Mouse (Mus musculus) heart, postnatal 14 days (tissue): ENCODE measurements around the gene Atoh8. TPM values are rescaled to one million over a fixed set of nuclear protein-coding genes. Genes with fewer than 3 reads are reported as not detected.
A peak's percentile ranks its signal among the peaks of the same experiment; 100 is the strongest.

Experiments
- DNase-seq, 2 experiments: peaks; one replicate each; pipeline ENCODE4 v3.0.0; 2021 to 2022
- intact Hi-C: fragments of 180-260 bp; cut with DNase I; formaldehyde crosslinking; loops from one replicate; pipeline ENCODE4 v1.15.1; 2025
- long read RNA-seq, 2 experiments: library from polyadenylated mRNA; stranded (forward); transcript quantifications; one replicate each; pipeline ENCODE4 v2.0.0; 2021
- total RNA-seq, 2 experiments: library from RNA; stranded (reverse); gene quantifications; 2 replicates each; pipeline ENCODE4 v1.2.3; 2021

The Atoh8 gene
- 10 to 100 TPM; 10.1 to 11.3 TPM for total RNA-seq
- long read RNA-seq, experiment 1, transcript Atoh8-201 (3 exons, 2,355 nt), result major isoform, 14 of 17 reads
- long read RNA-seq, experiment 1, partial matches to known transcripts, result 1 of 17 reads
- long read RNA-seq, experiment 1, other reads (novel, unspliced or antisense), result 2 of 17 reads
- long read RNA-seq, experiment 2, transcript Atoh8-201 (3 exons, 2,355 nt), result major isoform, 16 of 18 reads
- long read RNA-seq, experiment 2, partial matches to known transcripts, result 0 of 18 reads
- long read RNA-seq, experiment 2, other reads (novel, unspliced or antisense), result 2 of 18 reads

DNA sequence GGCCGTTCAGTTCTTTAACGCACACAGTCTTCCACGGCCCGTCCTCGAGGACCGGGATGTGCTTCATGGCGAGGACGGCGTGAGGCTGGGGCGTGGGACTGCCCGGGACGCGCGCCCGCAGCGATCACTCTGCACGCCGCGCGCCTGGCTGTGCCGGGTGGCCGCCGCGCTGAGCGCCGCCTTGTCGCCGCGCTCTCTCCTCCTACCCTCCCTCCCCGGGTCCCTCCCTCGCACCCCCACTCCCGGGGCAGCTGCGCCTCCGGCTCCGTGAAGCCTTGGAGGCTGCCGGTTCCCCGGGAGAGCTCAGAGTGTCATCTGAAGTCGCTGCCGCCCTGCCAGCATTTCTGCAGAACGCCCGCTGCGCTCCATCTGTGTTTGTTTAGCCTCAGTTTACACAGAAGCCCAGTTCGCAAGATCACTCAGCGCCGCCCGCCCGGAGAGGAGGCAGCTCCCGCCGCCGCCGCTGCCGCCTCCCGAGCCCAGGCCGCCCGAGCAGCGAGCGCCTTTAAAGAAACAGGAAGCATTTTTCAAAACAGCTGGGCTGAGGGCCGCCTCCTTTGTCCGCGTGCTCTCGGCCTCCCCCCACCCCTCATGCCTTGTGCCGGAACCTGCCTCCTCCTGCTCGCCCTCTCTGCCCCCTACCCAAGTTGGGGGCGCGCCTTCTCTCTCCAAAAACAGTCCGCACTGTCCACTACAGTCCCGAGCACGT lies at the start of gene Atoh8:
TSS of gene Atoh8 (minus strand) at position 480 of the 709 bp plus-strand sequence.
- peak; percentile 74 to 77 for DNase-seq
- intact Hi-C loops, result loop anchor here (2.0 kb wide), 1 partner anchor 14 kb away; no protein-coding TSS in a partner anchor

DNA sequence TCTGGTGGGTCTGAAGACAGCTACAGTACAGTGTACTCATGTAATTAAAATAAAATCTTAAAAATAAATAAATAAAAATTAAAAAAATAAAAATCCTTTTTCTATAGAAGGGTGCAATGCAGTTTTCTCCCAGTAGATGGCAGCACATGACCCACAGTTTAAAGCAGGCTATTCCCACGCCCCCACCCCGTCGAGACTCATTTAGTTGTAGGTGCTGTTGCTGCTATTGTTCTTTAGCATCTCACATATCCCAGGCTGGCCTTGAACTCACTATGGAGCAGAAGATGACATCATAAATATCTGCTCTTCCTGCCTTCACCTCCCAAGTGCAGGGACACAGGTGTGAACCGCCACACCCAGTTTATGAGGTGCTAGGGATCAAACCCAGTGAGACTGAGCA lies 48.5 kb upstream of the Atoh8 start:
- intact Hi-C loops, result loop anchor here (2.0 to 5.0 kb wide), 2 partner anchors 35 to 123 kb away; no protein-coding TSS in a partner anchor
- DNase-seq, result peak; percentile 53 to 68

DNA sequence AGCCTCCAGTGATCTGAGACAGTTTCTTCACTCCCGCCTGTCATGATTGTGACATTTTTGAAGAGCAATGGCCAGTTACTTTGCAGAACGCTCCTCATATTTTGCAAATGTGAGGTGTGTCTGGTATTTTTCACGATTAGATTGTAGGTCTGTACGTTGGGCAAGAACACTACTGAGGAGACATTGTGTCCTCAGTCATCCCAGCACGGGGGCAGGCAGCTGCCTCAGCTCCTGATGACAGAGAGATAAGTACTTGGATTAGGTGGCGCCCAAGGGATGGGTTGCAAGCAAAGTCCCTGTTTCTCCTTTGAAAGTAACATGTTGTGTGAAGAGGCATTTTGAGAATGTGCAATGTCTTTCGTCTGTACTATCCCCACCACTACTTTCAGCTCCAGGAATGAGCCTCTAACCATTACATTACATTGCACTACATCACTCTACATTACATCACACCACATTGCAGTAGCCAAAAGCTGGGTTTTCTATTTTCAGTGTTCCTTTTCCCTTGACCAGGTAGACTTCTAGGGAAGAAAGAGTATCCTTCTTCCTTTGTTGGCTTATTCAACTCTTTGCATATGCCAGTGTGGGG lies 45.1 kb upstream of the Atoh8 start:
- DNase-seq, result no peak
- intact Hi-C loops, result loop anchor here (5.0 kb wide), 1 partner anchor 127 kb away; no protein-coding TSS in a partner anchor

DNA sequence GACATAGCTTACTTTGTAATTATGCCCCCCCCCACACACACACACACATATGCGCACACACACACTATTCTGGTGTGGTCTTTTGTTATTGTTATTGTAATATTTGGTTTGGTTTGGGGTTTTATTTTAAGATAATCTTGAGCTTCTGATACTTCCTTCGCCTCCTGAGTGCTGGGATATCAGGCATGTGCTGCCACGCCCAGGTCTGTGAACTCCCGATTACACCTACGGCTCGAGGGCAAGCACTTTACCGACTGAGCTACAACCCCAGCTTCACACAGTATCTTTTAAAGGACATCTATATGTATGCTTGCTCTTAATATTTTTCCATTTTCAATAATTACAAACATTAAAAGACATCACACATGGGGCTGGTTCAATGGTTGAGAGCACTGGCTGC lies 44.1 kb upstream of the Atoh8 start:
- DNase-seq, result no peak
- intact Hi-C loops, result no loop called here

DNA sequence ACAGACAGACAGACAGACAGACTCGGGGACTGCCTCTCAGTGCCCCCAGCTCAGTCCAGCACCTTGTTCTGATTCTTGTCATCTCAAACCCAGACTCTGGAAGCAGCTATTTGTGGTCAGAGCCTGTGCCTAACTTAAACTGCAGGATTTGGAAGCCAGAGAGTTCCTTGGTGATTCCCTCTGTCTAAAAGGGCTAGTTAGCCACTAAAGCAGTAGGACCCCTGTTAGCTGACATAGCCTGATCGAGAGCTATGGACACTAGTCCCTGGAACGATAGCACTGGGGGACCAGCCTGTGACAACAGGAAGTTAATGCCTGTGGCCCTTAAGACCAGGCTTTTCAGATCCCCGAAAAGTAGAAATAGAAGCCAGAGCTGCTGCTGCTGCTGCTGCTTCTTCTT lies 43.5 kb upstream of the Atoh8 start:
- no peak for DNase-seq
- intact Hi-C loops, result no loop called here

DNA sequence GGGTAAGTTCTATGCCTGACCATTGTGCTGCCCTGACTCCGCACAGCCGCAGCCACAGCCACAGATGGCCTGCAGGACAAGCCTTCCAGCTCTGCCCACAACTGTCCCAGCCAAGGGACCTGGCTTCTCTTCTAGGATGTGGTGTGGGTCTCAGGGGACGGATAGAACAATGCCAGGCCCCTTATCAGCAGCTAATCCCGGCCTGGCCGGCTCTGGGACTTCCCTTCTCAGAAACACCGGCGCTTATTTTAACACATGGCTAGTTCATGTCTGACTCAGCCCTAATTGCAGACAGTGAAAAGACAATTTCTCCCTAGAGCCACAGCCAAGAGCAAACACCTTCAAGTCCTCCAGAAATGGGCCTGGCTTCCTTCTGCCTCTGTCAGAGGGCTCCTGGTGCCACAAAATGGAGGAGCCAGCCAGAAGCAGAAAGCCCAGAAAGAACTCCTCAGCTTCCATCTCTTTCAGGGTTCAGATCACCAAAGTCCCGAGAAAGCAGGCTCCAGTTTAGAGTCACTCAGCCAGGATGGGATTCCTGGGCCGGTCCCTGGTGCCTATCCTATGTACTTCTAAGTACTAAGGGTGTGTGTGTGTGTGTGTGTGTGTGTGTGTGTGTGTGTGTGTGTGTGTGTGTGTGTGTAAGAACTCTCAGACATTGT lies 42.3 kb upstream of the Atoh8 start:
- intact Hi-C loops, result no loop called here
- peak; percentile 74 for DNase-seq

DNA sequence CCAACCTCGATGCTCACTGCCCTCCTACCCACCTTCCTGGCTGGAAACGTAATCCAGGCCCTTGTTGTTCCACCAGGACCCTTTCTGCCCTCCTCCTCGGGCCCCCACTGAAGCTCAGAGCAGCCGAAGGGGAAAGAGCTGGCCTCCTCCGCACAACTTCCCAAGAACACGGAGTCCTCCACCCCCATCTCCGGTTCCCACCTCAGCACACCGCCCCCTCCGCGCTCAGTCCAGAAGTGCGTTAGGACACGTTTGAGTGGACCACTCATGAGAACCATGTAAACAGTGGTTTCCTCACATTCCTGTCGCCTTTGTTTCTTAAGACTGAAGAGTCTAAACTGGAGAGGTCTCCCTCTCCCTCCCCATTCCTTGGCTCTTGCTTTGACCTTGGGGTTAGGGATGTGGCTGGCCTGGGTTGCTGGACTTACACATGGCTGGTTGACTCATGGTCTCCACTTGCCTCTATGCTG lies 41.6 kb upstream of the Atoh8 start:
- intact Hi-C loops, result no loop called here
- DNase-seq, result peak; percentile 44 to 55

DNA sequence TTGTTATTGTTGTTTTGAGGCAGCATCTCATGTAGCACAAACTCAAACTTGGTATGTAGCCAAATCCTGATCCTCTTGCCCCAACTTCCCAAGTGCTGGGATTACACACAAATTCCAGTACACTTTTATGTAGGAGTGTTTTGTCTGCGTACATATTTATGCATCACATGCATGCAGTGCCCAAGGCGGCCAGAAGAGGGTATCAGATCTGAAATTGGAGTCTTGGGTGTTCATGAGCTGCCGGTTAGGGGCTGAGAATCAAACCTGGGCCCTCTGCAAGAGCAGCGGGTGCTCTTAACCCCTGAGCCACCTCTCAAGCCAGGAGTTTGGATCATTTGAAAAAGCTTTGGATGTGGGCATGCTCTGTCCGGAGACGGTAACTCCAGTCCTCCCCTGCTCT lies 40.8 kb upstream of the Atoh8 start:
- DNase-seq, result no peak
- intact Hi-C loops, result no loop called here

DNA sequence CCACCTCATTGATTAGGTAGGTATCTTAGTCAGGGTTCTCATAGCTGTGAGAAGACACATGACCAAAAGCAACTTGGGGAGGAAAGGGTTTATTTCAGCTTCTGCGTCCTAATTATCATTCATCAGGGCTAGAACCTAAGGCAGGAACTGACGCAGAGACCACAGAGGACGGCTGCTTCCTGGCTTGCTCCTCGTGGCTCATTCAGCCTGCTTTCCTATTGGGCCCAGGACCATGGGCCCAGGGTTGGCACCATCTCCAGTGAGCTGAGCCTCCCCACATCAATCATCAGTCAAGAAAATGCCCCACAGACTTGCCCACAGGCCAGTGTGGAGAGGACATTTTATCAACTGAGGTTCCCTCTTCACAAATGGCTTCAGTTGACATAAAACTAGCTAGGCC lies 40.1 kb upstream of the Atoh8 start:
- DNase-seq, result no peak
- intact Hi-C loops, result no loop called here

DNA sequence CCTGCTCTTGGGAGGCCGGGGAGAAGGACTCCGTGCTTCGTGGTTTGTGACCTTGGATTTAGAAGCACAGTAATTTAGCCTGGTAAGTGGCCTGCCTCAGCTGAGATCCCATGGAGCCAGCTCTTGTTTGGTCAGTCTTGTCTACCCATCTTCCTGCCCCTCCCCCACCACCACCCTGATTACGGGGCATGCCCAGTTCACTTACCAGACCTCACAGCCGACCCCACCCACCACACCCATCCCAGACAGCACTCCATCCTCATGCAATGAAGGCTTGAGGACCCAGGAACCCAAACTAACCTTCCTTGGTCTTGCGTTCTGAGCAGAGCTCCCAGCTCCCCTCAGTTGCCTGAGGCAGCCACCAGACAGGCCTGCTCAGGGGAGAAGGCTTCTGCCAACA lies 37.8 kb upstream of the Atoh8 start:
- intact Hi-C loops, result no loop called here
- no peak for DNase-seq

DNA sequence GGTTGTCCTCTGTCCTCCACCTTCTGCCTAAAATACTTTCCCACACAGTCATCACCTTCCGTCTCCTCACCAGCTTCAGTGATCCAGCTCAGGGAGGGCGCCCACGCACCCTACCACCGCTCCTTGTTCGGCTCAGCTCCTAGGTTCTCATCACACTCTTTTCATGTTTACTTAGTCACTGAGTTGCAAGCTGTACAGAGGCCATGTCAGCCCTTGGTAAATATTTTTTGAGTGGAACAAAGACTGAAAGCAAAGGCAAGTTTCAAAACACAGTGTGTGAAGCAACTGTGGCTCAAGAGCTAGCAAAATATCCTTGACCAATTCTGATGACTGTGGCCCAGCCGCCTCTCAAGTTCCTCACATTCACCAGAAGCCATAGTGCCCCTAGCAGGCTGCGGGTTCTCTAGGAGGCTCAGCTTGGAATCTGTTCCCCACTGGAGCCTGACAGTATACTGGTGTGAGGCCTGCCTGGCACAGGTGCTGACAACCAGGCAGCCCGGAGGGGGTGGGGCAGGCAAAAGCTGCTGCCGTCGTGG lies 36.9 kb upstream of the Atoh8 start:
- intact Hi-C loops, result no loop called here
- no peak for DNase-seq

DNA sequence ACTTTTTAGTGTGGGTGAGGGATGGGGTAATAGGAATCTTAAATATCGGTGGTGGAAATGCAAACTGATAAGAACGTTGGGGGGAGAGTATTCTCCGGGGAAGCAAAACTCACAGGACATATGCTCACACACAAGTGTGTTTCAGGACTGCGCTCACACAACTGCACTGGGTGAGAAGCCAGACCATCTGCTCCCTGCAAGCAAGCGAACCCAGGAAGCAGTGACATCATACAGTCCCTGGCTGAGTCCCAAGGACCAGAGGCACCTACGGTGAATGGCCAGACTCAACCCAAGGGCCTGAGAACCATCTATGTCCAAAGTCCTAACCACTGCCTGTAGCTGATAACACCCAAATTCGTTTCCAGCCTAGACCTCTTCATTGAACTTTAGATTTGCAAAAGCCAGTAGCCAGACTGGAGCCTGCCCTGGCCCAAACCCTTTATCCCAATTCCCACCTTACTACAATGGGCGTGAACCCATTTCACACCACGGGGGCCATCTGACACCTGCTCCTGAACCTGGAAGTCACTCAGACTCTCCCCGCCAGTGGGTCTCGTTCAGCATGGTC lies 35.7 kb upstream of the Atoh8 start:
- no peak for DNase-seq
- intact Hi-C loops, result no loop called here

DNA sequence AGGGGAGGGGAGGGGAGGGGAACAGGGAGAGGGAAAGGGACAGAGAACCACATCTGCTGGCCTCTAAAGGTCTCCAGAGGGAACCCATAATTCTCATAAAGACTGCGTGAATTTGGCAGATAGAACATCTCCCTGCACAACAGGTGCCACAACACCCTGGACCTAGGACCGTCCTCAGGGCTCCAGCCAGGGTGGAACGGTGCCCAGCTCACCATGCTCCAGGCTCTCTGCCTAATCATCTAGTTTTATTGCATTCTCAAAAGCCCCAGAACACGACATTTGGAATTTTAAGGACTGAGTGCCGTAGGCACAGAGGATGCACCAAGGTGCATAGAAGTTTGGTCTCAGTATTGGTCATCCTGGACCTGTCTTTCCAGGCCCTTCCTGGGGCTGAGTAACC lies 34.9 kb upstream of the Atoh8 start:
- intact Hi-C loops, result no loop called here
- no peak for DNase-seq

DNA sequence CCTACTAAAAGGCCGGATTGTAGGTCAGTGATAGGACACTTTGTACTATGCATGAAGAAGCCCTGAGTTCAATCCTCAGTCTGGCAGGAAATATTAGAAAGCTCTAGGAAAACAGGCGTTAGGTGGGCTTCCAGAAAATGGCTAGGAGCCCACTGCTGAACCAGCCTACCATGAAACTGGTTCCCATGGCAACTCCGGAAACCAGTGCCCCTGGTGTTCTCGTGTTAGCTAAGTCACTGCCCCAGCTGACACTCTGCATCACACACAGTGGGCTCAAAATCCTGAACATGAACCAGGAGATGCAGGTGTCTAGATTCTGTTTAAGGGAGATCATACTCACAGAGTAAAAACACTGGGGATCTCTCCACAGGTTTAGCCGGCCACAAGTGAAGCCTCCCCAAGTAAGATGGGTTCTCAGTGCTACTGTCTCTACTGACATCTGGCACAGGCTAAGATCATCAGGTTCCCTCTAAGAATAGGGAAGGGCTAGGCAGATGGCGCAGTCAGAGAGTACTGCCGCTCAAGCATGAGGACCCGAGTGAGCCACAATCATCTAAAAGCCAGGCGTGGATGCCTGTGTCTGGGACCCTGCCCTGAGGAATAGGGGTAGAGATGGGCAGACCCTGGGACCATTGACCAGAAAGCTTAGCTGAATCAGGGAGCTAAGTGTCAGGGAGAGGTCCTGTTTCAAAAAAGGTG lies 32.9 kb upstream of the Atoh8 start:
- DNase-seq, result no peak
- intact Hi-C loops, result no loop called here

DNA sequence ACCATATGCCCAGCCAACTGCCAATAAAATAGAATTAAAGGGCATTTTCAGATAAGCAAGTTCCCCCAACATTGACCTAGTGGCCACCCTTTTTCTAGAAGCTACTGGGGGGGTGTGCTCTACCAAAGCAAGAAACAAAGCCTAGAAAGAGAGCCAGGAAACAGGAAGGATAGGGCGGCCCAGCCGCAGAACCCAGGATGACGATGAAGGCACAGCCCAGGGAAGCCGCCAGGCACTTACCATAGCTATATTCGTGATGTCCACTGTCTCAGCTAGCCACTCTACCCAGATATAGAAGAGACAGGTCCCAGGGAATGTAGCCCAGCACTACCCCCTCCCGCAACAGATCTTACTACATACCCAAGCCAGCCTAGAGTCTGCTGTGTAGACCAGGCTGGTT lies 30.3 kb upstream of the Atoh8 start:
- DNase-seq, result no peak
- intact Hi-C loops, result no loop called here

DNA sequence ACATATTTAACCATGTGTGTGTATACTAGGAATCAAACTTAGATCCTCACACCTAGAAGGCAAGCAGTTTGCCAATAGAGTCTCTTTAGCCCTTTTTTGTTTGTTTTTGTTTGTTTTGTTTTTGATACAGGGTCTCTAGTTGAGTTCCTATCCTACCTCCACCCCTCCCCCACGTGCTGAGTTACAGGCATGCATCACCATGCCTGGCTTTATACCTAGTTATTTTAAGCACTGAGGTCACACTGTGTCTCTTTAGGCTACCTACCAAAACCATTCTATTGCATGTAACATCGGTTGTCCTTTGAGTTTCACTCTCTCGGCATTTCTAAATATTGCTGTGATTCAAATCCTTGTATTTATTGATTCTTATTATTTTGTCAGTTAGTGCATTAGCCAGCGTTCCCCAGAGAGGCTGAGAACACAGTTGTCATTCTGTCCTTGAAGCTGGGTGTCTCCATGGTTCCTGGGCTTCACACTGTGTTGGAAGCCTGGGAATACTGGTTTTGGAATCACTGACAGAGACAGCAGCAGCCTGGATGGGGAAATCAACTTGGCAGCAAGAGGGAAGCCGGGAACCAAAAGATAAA lies 28.4 kb upstream of the Atoh8 start:
- intact Hi-C loops, result loop anchor here (5.0 kb wide), 1 partner anchor 336 kb away; no protein-coding TSS in a partner anchor
- DNase-seq, result peak in 1 of 2 experiments; percentile 52

DNA sequence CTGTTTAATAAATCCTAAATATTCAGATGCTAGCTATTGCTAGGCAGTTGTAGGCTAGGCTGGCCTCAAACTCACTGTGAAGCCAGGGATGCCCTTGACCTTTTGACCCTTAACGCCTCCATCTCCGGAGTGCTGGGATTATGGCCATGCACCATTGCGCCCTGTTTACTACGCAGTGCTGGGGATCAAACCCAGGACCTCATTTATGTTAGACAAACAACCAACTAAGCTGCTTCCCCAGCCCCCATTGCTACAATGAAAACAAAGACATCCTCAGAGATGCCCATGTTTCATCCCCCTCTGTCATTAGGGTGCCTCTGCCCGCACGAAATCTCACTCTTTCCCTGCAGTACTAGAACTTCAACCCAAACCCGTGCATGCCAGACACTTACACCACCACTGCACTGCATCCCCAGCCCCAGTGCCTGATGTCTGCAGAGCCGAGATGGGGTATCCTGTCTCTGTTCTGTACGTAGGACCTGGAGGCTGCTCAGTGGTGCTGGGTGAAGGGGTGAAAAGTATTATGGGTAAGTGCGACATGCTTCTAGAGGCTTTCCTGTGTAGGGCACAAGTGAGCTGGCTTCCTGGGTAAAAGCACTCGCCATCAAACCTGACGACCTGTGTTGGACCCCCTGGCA lies 26.4 kb upstream of the Atoh8 start:
- intact Hi-C loops, result loop anchor here (1.0 to 5.0 kb wide), 3 partner anchors 25 to 335 kb away; no protein-coding TSS in a partner anchor
- DNase-seq, result no peak

DNA sequence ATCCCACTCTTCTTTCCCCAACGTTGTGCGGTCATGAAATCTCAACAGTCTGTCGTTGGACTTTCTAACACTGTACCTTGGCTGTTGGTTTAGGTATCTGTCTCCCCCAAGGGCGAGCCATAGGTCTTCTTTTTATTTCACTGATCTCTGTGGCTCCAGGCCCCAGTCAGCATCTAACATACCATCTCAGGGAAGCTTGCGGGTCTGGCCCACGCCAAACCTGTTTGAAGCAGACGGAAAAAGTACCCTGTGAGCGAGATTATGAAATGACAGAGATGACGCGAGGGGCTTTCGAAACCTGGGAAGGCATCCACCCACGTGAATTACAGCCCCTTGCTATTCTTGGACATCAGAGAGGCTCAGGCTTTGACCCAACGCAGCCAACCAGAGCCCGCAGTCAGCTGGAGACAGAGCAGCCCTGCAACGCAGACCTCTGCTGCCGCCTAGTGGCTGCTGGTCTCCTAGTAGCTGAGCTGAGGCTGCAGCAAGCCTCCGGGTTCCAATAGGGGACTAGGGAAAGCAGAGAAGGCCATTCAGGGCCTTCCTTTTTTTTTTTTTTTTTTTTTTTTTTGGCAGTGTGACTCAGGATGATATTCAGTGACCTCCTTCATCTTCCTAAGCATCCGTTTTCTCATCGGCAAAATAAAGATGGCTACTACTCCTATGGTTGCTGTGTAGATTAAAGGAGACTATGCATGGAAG lies 25.8 kb upstream of the Atoh8 start:
- intact Hi-C loops, result loop anchor here (1.0 to 5.0 kb wide), 3 partner anchors 24 to 334 kb away; no protein-coding TSS in a partner anchor
- DNase-seq, result peak; percentile 95 to 98
